Mouse (Mus musculus) MEL (cell line): ENCODE results near the gene Olfr522.

Experiments used
- BHLHE40 ChIP-seq: IDR thresholded peaks from 2 replicates; pipeline ENCODE4 v1.6.1; 2012; ENCODE audit warnings: low read depth, mild to moderate bottlenecking, inconsistent platforms, low read length, improper control_type of control experiment, borderline replicate concordance
- GATA1 ChIP-seq: IDR thresholded peaks from 2 replicates; pipeline ENCODE4 v1.6.1; 2011; ENCODE audit warnings: low read depth, low read length, improper control_type of control experiment

- TF ChIP-seq BHLHE40 = no peak
- no peak for TF ChIP-seq GATA1
These were observed 8.4 kb upstream of the Olfr522 start, which contains the start of gene Olfr523 for GRCm38 (mm10) chr7:140172936-140173335.
